Mouse (Mus musculus) kidney, postnatal 4 days (tissue): Measurements from ENCODE around the gene Macrod2.

Source experiments
- DNase-seq, 2 experiments: peaks; one replicate each; pipeline ENCODE4 v3.0.0; 2021; ENCODE audit warnings: mixed read lengths in 2 of 2

Macrod2 gene

DNA sequence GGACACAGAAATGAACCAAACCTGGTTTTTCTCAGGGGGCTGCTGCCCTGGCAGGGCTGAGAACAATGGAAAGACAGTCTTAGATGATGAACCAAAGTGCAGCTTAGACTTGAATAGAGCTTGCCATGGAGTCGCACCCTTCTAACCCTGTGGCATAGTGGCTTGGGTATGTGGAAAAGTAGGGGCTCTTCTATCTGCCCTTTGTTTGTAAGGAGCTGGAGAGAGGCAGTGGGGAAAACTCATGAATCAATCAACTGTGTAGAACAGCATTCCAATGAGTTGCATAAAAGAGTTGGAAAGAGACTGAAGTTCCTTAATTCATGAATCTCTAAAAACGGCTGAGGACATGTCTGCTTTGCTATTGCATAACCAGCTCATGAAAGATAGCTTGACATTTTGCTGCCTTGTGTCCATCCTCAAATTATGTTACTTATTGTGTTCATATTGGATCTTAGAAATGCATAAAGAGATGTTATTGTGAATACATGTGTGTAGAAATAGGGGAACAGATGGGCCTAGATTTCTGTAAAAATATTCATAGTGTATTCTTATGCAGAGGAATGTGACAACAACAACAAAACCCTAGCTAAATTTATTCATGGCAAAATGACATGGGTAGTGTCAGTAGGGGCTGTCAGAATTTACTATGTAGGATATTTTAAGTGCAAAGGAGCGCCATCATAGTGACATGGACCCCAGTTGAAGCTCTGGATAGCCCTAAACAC lies 197.6 kb downstream of the Macrod2 start:
- no peak for DNase-seq

DNA sequence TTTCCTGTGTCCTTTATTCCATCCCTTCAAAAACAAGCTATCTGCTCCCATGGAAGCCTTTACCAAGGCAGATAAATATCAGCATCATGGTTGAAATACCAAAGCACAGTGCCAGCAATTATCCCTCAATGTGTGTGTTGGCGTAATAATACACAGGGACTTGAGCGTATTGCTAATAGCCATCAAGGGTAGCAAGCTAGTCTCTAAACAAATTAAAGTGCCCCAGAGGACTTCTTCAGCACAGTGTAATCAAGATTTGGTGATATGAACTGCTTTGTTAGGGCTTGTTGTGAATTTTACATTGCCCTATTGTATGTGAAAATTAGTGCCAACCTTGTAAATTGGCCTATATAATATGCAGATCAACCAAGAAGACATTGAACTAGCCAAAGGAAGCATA lies 201.8 kb downstream of the Macrod2 start:
- DNase-seq = no peak

DNA sequence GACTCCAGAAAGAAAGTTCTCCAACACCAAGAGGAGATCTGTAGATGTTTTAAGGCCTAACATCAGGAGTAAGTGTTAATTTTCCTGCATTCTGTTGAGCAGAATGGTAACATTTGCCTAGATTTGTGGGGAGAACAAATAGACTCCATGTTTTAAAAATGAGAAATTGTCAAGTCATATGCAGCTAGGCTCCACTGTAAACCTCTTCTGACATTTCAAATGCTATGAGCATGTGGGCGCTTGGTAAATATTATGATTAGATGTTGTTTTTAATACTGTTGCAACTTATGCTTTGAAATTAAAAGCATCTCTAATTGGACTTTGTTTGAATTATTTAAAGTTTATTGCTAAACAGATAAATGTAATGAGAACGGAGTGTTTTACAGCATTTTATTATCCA lies 220.3 kb downstream of the Macrod2 start:
- DNase-seq = no peak

DNA sequence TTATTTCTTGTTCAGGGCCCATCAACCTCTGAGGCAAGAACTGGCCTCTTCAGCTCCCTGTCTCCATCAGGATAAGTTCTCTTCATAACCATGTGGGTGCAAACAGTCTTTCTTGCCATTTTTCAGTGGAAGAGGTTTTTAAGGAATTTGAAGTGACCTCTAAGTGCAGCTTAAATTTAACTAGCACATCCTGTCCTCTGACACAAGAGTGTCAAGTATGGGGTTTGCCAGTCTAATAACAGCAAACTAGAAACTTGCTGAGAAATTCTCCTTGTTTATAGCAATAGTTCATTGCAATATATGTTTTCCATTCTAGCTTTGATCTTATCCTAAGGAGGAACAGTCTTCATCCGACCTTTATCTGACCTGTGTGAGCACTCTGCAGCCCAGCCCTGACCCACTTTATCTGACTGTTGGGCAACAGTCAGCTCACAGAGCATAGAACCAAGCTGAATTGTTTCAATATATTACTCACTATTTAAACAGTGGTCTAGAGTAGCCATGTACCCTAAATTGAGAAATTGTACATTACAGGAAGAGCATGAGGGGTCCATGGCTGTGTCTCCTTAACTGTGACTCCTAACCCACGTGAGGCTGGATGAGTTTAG lies 226.7 kb downstream of the Macrod2 start:
- DNase-seq = no peak

DNA sequence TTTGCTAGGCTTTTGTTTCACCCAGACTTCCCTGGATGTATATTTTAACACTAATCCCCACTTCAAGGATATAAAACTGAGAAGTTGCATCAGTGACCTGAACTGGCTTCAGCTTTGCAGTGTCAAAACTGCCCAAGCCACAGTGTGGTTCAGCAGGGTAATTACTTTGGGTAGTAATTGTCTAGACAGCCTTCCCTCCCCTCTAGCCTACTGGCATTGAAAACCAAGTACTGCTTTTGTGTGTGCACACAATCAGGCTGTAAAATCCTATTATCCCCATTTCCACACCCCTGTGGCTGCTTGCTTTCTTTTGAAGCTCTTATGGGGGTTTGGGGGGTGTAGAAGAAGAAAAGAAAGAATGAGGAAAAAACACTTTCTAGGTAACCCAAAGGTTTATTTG lies 258.4 kb downstream of the Macrod2 start:
- no peak for DNase-seq

DNA sequence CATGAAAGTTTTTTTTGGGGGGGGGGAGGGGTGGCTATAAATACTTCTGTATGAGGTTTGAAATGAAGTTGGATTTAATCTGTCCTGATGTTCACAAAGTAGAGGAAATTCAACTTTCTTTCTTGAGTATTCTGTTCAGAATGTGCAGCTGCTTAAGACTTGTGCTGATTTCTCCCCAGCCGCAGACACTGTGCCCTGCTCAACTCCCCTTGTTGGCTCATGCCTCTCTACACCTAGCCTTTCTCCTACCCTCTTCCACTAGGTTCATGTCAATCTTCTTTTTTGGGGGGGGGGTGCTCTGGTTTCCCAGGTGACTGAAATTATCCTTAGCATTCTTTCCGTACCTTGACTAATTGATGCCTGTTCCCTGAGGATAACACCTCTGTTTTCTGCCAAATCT lies 258.9 kb downstream of the Macrod2 start:
- no peak for DNase-seq

DNA sequence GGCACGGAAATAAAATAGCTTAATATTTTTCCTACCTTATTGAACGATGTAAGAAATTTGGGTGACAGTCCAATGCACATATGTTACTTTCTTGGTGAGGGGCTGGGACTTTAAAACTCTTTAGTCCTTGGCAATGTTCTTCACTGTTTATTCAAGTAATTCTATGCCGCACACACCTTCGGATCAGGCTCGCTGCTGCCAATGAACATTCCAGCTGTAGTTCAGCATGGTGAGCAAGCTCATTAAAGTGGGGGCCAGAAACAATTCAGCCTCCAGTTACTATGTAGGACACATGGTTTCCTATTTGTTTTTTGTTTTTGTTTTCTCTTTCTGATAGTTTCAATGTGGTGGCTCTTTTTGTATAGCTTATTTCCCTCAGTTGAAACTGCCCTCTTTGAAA lies 267.6 kb downstream of the Macrod2 start:
- DNase-seq = no peak

DNA sequence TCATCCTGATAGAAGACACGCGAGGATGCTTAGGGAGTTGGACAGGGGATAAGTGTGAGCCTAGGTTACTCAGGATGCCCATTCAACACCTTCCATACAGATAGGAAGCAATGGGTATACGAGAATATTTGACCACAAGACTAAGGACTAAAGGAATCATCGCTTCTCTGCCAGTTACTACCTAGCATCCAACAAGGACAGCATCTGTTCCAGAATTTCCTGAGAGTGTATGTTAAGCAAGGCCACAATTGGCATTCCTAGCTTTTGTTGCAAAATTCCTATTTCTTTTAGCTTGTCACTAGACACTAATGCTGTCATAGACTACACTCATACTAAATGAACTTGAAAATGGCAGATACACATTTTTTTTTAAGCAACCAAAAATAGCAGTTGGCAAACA lies 269.3 kb downstream of the Macrod2 start:
- DNase-seq = no peak

DNA sequence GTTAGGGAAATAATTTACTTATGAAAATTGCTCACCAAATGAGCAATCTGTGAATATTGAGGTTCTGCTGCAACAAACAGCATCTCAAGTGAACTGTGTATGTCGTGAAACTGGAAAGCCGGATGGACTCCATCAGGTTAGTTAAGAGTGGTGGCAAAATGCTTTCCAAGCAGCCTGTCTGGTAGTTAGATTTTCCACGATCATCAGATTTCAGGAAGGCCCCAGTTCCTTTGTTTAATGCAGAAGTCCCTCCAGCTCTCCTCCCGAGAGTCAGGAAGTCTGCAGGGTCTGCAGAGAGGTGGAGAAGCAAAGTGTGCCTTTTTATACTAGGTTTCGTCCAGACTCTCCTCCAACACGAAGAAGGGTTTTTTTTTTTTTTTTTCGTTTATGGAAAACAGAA lies 271.7 kb downstream of the Macrod2 start:
- DNase-seq = no peak

DNA sequence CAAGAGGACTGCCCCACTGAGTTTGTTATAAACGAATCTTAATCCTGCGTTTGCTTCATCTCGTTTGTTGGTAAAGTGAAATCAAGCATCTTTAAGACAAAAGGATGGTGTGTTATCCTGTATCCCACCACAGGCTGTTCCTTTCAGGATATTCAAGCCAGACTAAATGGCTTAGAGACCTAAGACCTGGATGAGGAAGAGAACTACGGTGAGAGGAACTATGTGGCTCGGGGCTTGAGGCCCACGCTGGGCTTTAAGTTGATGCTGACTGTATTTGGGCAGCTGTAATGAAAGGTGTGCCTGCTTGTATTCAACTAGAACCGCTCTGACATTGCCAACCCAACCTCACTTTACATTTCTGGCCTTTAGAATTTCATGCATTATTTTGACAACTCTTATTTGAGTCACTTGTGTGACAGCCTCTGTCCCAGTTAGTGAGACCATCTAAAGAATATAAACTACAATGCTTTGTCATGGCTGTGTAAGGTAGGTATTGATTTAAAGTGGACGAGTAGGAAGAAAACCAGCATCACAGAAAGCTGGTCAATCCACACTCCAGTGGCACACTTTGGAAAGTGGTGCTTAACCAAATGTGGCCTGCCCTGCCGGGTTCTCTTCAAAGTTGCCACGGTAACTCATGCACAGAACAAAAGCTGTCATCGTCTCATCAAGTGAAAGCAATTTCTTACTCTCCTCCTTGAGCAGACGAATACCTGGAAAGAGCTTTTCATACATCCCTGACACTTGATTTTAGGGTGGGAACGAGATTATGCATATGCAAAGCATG lies 272.3 kb downstream of the Macrod2 start:
- no peak for DNase-seq

DNA sequence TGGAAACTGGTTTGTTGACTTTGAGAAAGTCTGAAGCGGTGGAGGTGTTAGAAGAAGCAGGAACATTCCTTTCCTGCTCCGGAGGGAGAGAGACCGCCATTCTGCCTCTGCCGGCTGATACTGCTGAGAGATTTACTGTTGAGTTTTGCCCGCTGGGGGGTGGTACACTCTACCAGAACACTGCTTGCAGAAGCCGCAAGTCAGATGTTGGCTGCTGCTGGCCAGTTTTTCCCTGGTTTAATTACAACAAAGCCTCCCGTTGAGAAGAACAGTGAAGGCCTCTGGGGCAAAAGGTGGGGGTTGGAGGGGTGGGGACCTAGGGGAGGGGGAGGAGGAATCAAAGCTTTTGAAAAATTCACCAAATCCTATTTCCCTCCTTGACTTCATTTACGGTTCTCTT lies 273.2 kb downstream of the Macrod2 start:
- peak; percentile 80 to 86 for DNase-seq

DNA sequence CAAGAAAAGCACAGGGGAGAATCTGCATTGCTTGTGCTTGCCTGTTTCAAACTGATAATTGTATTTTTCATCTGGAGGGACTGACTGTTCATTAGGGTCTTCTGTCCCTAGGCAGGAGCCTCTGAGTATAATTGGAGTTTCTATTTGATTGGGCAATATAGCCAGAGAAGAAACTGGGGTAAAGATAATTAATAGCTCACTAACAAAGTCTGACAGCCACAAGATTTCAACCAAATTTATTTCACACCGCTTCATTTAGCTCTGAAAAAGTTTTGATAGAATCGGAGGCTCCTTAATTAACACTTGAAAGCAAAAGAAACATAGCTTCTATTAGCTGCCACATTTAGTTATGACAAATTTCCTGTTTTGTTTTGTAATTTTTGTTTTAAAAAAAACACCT lies 274.0 kb downstream of the Macrod2 start:
- no peak for DNase-seq

DNA sequence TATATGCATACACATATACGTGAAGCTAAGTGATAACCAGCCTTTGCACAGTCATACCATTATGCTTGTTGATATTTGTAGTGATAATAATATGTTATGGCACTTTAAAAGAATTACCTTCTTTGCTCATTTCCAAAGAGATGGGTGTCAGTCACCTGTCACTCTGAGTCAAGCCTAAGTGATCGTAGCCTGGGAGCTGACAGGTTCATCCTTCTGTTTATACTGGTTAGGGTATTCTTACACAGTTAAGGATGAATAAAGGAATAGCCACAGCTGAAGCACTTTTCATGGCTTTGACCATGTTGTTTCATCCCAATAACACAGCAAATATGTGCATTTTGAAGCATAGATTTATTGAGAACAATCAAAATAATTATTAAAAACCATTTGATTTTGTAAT lies 274.7 kb downstream of the Macrod2 start:
- no peak for DNase-seq

DNA sequence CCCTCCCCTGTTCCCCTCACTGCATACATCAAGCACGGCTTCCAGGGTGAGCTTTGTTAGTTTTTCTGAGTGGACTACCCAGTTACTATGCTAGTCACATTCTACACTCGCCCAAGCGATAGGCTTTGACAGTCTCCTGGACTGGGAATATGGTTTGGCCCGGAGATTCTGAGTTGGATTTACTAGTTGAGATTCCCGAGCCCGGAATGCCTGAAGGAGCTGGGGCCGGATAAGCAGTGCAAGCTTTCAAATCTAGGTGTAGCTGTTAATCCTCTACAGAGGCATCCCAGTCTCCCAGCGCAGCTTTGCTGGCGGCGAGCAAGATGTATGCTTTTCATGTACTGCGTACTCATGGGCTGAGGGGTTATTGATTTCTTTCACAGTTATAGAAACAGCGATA lies 275.3 kb downstream of the Macrod2 start:
- peak; percentile 46 to 69 for DNase-seq

DNA sequence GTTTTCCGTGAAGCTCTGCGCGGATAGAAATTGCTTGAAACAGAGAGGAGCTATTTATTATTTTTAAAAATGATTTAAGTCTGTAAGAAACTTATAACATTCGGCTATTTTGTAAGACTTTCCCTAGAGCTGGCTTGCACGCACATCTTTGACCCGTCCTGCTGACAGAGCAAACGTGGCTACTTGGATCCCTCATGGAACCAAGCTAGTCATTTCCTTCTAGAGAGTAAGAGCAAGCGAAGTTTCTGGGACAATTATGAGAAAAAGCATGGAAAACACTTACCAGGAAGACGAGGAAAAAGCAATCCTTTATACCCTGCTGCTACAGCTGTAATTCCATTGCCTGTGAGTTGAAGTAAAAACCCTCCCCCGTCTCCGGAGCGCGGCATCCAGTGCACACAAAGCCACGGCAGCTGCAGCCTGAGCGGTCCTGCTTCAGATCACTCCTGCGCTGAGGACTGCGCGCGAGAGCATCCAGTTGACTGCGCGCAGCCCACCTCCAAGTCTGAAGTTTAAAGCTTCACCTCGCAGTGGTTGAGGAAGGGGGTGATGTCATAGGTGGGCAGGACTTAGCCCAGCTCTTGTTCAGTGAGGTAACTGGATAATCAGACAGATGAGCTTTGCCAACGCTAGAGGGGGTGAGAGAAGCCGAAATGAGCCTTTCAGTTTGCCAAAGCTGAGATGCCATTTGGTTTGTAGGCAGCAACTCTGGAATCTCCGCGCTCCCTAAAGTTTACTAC lies 276.0 kb downstream of the Macrod2 start, which contains the start of gene Flrt3:
Gene Flrt3, minus strand, starts transcription at position 507 of the 740 bp plus-strand sequence.
- DNase-seq = peak; percentile 85 to 91

DNA sequence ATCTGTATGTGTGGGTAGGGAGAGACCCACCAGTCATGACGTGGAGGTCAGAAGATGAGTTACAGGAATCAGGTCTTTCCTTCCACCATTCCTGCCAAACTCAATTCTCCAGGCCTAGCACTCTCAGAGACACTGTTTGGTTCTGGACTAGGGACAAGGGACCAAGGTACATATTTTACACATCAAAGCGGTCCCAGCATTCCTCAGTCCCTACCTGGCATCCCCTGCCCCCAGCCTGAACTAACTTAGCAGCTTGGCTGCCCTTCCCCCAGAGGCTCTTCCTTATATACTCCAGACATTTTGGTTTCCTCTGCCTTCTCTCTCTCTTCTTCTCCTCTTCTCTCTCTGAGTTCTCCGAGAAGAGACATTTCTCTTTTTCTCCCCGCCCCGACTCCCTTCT lies 278.4 kb downstream of the Macrod2 start:
- DNase-seq = no peak

DNA sequence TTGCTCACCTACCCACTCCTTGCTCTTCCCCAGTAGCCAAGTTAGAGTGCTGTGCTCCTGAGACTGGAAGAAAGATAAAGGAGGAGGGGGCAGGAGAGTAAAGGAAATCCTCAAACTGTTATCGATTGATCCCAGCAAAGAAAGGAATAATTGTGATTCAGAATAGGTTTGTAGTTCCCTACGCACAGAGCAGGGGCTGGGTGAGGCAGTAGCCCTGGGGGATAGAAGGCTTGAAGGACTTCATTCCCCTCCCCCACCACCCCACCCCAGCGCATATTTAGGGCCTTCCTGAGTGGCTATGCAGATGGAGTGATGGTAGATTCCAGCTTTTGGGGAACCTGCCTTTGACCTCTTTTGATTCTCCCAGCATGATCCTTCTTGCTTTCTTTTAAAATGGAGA lies 281.6 kb downstream of the Macrod2 start:
- DNase-seq = no peak

DNA sequence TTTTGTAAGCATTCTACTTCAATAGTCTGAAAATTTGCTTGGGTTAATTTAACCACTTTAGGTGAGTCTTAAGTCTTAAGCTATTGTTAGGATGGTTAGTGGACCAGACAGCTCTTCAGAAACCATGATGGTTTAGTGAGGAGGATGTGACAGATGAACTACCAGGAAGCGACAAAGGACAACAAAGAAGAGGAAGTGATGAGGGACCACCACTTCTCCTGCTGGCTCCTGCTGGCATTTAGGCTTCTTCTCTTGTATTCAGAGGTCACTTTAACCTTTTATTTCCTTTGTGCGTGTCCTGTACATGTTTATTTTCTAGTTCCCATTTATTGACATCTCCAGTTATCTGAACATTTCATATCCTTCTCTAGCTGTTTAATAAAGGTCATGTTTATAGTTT lies 295.8 kb downstream of the Macrod2 start:
- DNase-seq = no peak

DNA sequence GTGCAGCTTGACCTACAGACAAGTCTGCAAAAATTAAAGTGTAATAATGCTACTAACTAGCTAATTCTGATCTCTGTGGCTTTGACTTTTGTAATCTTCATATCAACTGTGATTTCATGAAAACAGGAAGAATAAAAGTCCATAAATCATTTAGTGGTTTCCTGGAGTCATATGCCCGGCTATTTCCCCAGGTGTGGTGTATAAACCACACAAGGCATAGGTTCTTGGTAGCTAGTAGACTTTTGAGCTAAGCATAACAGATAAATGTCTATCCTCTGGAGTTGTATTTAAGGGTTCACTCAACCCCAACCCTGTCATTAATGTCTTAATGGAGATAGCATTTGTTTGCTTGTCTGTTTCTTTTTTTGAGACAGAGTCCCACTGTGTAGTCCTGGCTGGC lies 296.3 kb downstream of the Macrod2 start:
- DNase-seq = no peak

DNA sequence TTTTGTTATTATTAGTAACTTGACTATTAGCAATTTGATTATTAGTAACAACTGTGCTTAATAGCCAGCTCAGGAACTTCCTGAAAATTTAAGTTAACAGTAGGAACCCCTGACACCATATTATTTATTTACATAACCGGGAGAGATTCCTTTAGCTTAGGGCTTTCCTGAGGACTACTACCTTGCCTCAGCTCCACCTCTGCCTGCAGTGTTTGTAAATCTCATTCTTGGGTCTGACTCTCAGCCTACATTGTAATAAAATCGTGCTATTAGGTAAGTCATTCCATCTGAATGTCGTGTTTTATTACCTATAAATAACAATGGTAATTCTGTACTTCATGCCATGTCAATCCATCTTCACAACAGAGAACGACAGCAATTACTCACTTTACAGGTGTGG lies 297.4 kb downstream of the Macrod2 start:
- DNase-seq = no peak

DNA sequence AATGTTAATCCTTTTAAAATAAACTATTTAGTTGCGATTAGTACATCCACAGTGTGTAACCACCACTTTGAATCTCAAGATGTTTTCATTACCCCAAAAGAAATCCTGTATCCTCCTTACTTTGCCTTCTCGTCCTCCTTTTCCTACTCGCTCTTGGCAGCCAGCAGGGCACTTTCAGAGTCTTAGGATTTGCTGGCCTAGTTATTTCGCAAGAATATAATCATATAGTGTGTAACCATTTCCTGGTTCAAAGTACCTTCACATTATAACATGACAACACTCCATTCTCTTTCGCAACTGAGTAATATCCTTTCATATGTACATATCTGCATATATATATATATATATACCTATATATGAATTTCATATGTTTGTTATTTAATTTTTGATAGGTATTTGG lies 298.7 kb downstream of the Macrod2 start:
- no peak for DNase-seq

DNA sequence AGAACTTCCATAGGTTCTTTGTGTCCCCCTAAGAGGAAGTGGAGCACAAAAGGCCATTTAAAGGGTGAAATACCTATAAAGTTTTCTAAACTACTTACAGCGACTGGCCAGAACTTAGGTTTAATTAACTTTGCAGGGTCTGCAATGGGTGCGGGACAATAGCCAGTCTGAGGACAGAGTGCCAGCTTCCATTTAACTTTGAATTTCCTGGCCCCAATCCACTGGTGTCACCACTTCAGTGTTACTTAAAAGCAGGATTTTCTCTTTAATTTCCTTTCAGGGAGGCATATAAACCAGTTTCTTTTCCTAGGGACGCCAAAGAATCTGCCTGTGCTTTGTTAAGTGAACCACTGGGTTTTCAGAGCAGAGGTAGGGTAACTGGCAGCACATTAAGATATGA lies 303.5 kb downstream of the Macrod2 start:
- no peak for DNase-seq

DNA sequence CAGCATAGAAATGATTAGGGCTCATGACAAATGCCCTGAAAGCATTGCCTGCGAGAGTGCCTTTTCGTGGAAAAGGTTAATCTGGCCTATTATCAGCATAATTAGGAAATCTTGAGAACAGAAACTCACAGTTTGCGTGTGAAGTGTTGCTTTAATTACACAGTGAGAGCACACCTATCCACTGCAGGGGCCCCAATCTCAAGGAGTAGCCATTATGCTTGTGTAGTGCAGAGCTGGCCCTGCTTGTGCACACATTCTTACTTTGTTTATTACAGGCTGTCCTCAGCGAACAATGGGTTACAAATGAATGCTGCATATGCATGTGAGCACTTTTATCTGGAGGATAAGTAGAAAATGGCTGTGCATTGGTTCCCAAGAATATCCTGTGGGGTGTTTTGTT lies 308.3 kb downstream of the Macrod2 start:
- no peak for DNase-seq
